In the genomic region with DNA sequence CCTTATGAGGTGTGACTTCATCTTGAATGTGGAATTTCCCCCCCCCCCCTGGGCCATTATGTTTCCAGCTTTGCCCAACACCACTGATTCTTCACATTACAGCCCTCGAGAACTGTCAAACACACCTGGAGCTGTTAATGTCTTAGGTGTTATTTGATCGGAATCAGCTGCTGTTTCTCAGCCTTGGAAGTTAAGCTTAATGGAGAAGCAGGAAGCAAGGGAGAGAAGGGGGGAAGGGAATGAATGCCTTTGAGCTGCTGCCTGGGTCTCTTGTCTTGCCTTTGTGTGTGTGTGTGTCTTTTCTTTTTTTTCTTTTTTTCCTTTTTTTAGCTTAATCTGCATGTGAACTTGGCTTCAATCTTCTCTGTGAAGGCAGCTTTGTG, we compare ENCODE assay signal across 13 mouse cellular contexts.
DNase-seq lines count a peak whose midpoint lies in the region; ATAC-seq and TF ChIP-seq lines count a peak whose summit lies in the region.
"Had no signal": no experiment of that assay in that cellular context is flagged by ENCODE, and none has a peak within 500 bp of the region (broad histone marks: within the 10 kb centered on the region; RNA-seq: fewer than 3 reads in every experiment).

No protein-coding gene starts in this region.

- no peaks in the 10 kb centered on the region for H3K9me3 ChIP-seq in kidney, postnatal 0 days (replicated peaks; ENCODE audit: low read length)
- H3K9me3 ChIP-seq in embryonic facial prominence, embryonic 11.5 days (replicated peaks; ENCODE audit: control insufficient read depth, low read length): no peaks in the 10 kb centered on the region
- H3K9me3 ChIP-seq in limb, embryonic 12.5 days: no peaks in the 10 kb centered on the region
- no peaks in the 10 kb centered on the region for H3K9me3 ChIP-seq in stomach, embryonic 16.5 days (replicated peaks; ENCODE audit: control insufficient read depth, low read length)
- H3K9me3 ChIP-seq: heart, embryonic 12.5 days had no signal

- no peaks in the 10 kb centered on the region for H3K36me3 ChIP-seq in kidney, postnatal 0 days (ENCODE audit: insufficient read depth, low read length)
- no peaks in the 10 kb centered on the region for H3K36me3 ChIP-seq in embryonic facial prominence, embryonic 11.5 days (replicated peaks; ENCODE audit: control insufficient read depth, insufficient read depth, low read depth, low read length)
- H3K36me3 ChIP-seq in limb, embryonic 12.5 days: no peaks in the 10 kb centered on the region
- H3K36me3 ChIP-seq in stomach, embryonic 16.5 days (ENCODE audit: control insufficient read depth, insufficient read depth, low read length): no peaks in the 10 kb centered on the region
- H3K36me3 ChIP-seq: heart, embryonic 12.5 days had no signal

- no peak for TF ChIP-seq CTCF in kidney, postnatal 0 days (IDR thresholded peaks at IDR 0.05; ENCODE audit: low read depth)

- 18% methylated on average over 2 of the region's 2 CpGs for WGBS in kidney, postnatal 0 days
- whole genome bisulfite sequencing in embryonic facial prominence, embryonic 11.5 days: 32% methylated on average over 2 of the region's 2 CpGs
- WGBS in limb, embryonic 12.5 days: 4% methylated on average over 2 of the region's 2 CpGs
- 5% methylated on average over 2 of the region's 2 CpGs for WGBS in stomach, embryonic 16.5 days

- no peak overlapping the region for H3K27ac ChIP-seq in kidney, postnatal 0 days
- no peak overlapping the region for H3K27ac ChIP-seq in embryonic facial prominence, embryonic 11.5 days (replicated peaks; ENCODE audit: low read depth, low read length)
- peak overlapping the region; percentile 83 for H3K27ac ChIP-seq in limb, embryonic 12.5 days
- no peak overlapping the region for H3K27ac ChIP-seq in stomach, embryonic 16.5 days (ENCODE audit: low read length)
- H3K27ac ChIP-seq: hindbrain, postnatal 0 days had no signal

- no peak overlapping the region for H3K4me3 ChIP-seq in kidney, postnatal 0 days (replicated peaks; ENCODE audit: low read depth, low read length)
- no peak overlapping the region for H3K4me3 ChIP-seq in embryonic facial prominence, embryonic 11.5 days (ENCODE audit: low read depth, low read length)
- H3K4me3 ChIP-seq in limb, embryonic 12.5 days (replicated peaks): no peak overlapping the region
- no peak overlapping the region for H3K4me3 ChIP-seq in stomach, embryonic 16.5 days (replicated peaks; ENCODE audit: low read length)
- H3K4me3 ChIP-seq: heart, embryonic 12.5 days had no signal

- ATAC-seq in kidney, postnatal 0 days (replicated peaks; ENCODE audit: low FRiP score, low read depth): peak; percentile 46; the same call in 1 of the 2 replicates
- no peak for ATAC-seq in embryonic facial prominence, embryonic 11.5 days (replicated peaks; ENCODE audit: insufficient number of reproducible peaks, low FRiP score, low TSS enrichment, low read depth)
- ATAC-seq in limb, embryonic 12.5 days (ENCODE audit: insufficient number of reproducible peaks, insufficient read depth, low FRiP score, low TSS enrichment, low read depth): peak; percentile 60; the same call in 1 of the 2 replicates
- peak; percentile 56 for ATAC-seq in stomach, embryonic 16.5 days (ENCODE audit: insufficient read depth, low FRiP score)
- ATAC-seq in megakaryocyte, adult 5-6 weeks (ENCODE audit: poor library complexity, severe bottlenecking): no peak
- ATAC-seq: activated CD4-positive, CD25-positive, alpha-beta regulatory T cell, adult 4 months; hindbrain, postnatal 0 days had no signal

- DNase-seq in kidney, postnatal 0 days (ENCODE audit: low spot score): peak; percentile 70
- no peak for DNase-seq in kidney, postnatal 36 days
- peak; percentile 67 for DNase-seq in embryonic facial prominence, embryonic 11.5 days (ENCODE audit: low spot score)
- DNase-seq in adrenal gland, postnatal 36 days: no peak
- DNase-seq: cerebellum, postnatal 25 days; retina, postnatal 1 day had no signal

- H3K4me2 ChIP-seq in kidney, postnatal 0 days (ENCODE audit: low read length): peak overlapping the region; percentile 21; the same call in 1 of the 2 replicates
- no peak overlapping the region for H3K4me2 ChIP-seq in embryonic facial prominence, embryonic 11.5 days (ENCODE audit: low read depth, low read length)
- peak overlapping the region; percentile 24 for H3K4me2 ChIP-seq in limb, embryonic 12.5 days
- H3K4me2 ChIP-seq in stomach, embryonic 16.5 days (ENCODE audit: low read depth, low read length): no peak overlapping the region
- H3K4me2 ChIP-seq: heart, embryonic 12.5 days; liver, embryonic 11.5 days had no signal

- no peaks in the 10 kb centered on the region for H3K27me3 ChIP-seq in kidney, postnatal 0 days (ENCODE audit: insufficient read depth, low read length)
- no peaks in the 10 kb centered on the region for H3K27me3 ChIP-seq in embryonic facial prominence, embryonic 11.5 days (ENCODE audit: control insufficient read depth, insufficient read depth, low read length)
- H3K27me3 ChIP-seq in limb, embryonic 12.5 days: no peaks in the 10 kb centered on the region
- H3K27me3 ChIP-seq in stomach, embryonic 16.5 days (ENCODE audit: control insufficient read depth, insufficient read depth, low read length): no peaks in the 10 kb centered on the region
- H3K27me3 ChIP-seq: heart, embryonic 12.5 days had no signal

- peaks cover 11% of the 10 kb centered on the region; the same call in 1 of the 2 replicates for H3K4me1 ChIP-seq in kidney, postnatal 0 days (replicated peaks; ENCODE audit: insufficient read depth, low read length)
- no peaks in the 10 kb centered on the region for H3K4me1 ChIP-seq in embryonic facial prominence, embryonic 11.5 days (ENCODE audit: control insufficient read depth, insufficient read depth, low read length)
- peaks cover 23% of the 10 kb centered on the region for H3K4me1 ChIP-seq in limb, embryonic 12.5 days (replicated peaks)
- H3K4me1 ChIP-seq in stomach, embryonic 16.5 days (ENCODE audit: control insufficient read depth, insufficient read depth, low read length): 0 out of 2 replicates have a peak, but pooled peaks cover 7% of the 10 kb centered on the region

- no peak overlapping the region for H3K9ac ChIP-seq in kidney, postnatal 0 days (ENCODE audit: low read depth, low read length)
- H3K9ac ChIP-seq in embryonic facial prominence, embryonic 11.5 days (replicated peaks; ENCODE audit: low read length): no peak overlapping the region
- H3K9ac ChIP-seq in limb, embryonic 12.5 days (replicated peaks): no peak overlapping the region
- no peak overlapping the region for H3K9ac ChIP-seq in stomach, embryonic 16.5 days (ENCODE audit: low read length)
- H3K9ac ChIP-seq: heart, embryonic 12.5 days had no signal

Comparison
In these comparisons a context has a peak if more than half of its experiments do, and no peak if none do; other contexts are left out.
1. DNase-seq: peak in kidney, postnatal 0 days (single experiment) and embryonic facial prominence, embryonic 11.5 days (single experiment); none in kidney, postnatal 36 days (0 of 2) and adrenal gland, postnatal 36 days (0 of 2).
2. ATAC-seq: peak in kidney, postnatal 0 days (single experiment), limb, embryonic 12.5 days (single experiment) and stomach, embryonic 16.5 days (single experiment); none in embryonic facial prominence, embryonic 11.5 days (single experiment) and megakaryocyte, adult 5-6 weeks (single experiment).
3. H3K4me2 ChIP-seq: peak in kidney, postnatal 0 days (single experiment) and limb, embryonic 12.5 days (single experiment); none in embryonic facial prominence, embryonic 11.5 days (single experiment) and stomach, embryonic 16.5 days (single experiment).